Mouse (Mus musculus) hindbrain, embryonic 15.5 days (tissue): ENCODE measurements around the gene Gad2. TPM values are rescaled to one million over a fixed set of nuclear protein-coding genes. Genes with fewer than 3 reads are reported as not detected.

Source experiments
- ATAC-seq: fragments of 200-750 bp; cut with Nextera tagmentation; 2 replicates; pipeline ENCODE4 v1.8.0; 2017; ENCODE audit warnings: low read depth, moderate number of reproducible peaks, moderate TSS enrichment; ENCODE audit not compliant: low FRiP score
- H3K27ac ChIP-seq: fragments of 300-500 bp; sonication (generic); replicated peaks from 2 replicates; pipeline ENCODE4 v1.5.1; 2015; ENCODE audit warnings: mild to moderate bottlenecking, inconsistent platforms
- H3K27me3 ChIP-seq: fragments of 300-500 bp; sonication (generic); 2 replicates; pipeline ENCODE4 v1.6.1; 2015; ENCODE audit warnings: control low read depth, inconsistent platforms
- H3K36me3 ChIP-seq: fragments of 300-500 bp; sonication (generic); 2 replicates; pipeline ENCODE4 v1.6.1; 2015; ENCODE audit warnings: control low read depth, inconsistent platforms
- H3K4me1 ChIP-seq: fragments of 300-500 bp; sonication (generic); replicated peaks from 2 replicates; pipeline ENCODE4 v1.6.1; 2015; ENCODE audit warnings: control low read depth, inconsistent platforms
- H3K4me2 ChIP-seq: fragments of 300-500 bp; sonication (generic); 2 replicates; pipeline ENCODE4 v1.6.1; 2015; ENCODE audit warnings: moderate library complexity, mild to moderate bottlenecking, inconsistent platforms
- H3K4me3 ChIP-seq: fragments of 300-500 bp; sonication (generic); 2 replicates; pipeline ENCODE4 v1.5.1; 2015; ENCODE audit warnings: mild to moderate bottlenecking, inconsistent platforms
- H3K9ac ChIP-seq: fragments of 300-500 bp; sonication (generic); 2 replicates; pipeline ENCODE4 v1.6.1; 2015; ENCODE audit warnings: inconsistent platforms
- H3K9me3 ChIP-seq: fragments of 300-500 bp; sonication (generic); 2 replicates; pipeline ENCODE4 v1.6.1; 2016; ENCODE audit warnings: control low read depth, inconsistent platforms
- WGBS: fragments of 180-500 bp; shearing (Covaris S2); methylation state at CpG from one replicate; pipeline ENCODE4 v1.1.7; 2015; 5-methylcytosine and 5-hydroxymethylcytosine counted together
- microRNA-seq: library from miRNA; unstranded; fragments of <30 nt; microRNA quantifications from one replicate; pipeline ENCODE4, GENCODE M21; 2016
- polyA plus RNA-seq: library from polyadenylated mRNA; unstranded; fragments of >200 nt; fragmentation: Nextera tagmentation; extraction: Ambion mirVana; gene quantifications from 2 replicates; pipeline ENCODE4 v1.2.1, GENCODE M21; 2015

The Gad2 gene
- polyA plus RNA-seq, 1 experiment from 2014 or later: 41.7 TPM

- no peaks in the 10 kb centered on the region for H3K36me3 ChIP-seq
- H3K27me3 ChIP-seq: no peaks in the 10 kb centered on the region
- no peak overlapping the region for H3K27ac ChIP-seq
- no peak overlapping the region for H3K9ac ChIP-seq
- no peaks in the 10 kb centered on the region for H3K9me3 ChIP-seq
- no peaks in the 10 kb centered on the region for H3K4me1 ChIP-seq
- no peak overlapping the region for H3K4me2 ChIP-seq
- ATAC-seq: no peak
- WGBS: 82% methylated on average over 2 of the region's 2 CpGs
- H3K4me3 ChIP-seq: no peak overlapping the region
These were observed 114.1 kb downstream of the Gad2 start for GRCm38 (mm10) chr2:22736134-22736533.

- Histone ChIP-seq H3K27me3 (no peaks in the 10 kb centered on the region), H3K4me2 (no peak overlapping the region), H3K9ac (no peak overlapping the region), H3K27ac (no peak overlapping the region), H3K9me3 (no peaks in the 10 kb centered on the region), H3K36me3 (no peaks in the 10 kb centered on the region), H3K4me3 (no peak overlapping the region), H3K4me1 (0 out of 2 replicates have a peak, but pooled peaks cover 3% of the 10 kb centered on the region)
- no peak for ATAC-seq
- WGBS: 53% methylated on average over 1 of the region's 1 CpGs
These were observed 117.4 kb downstream of the Gad2 start for GRCm38 (mm10) chr2:22739369-22739768.

GRCm38 (mm10) chr2:22740441-22740840 lies 118.4 kb downstream of the Gad2 start:
- H3K36me3 ChIP-seq: no peaks in the 10 kb centered on the region
- H3K9ac ChIP-seq: no peak overlapping the region
- H3K4me1 ChIP-seq: 0 out of 2 replicates have a peak, but pooled peaks cover 3% of the 10 kb centered on the region
- no peak overlapping the region for H3K27ac ChIP-seq
- no peak overlapping the region for H3K4me2 ChIP-seq
- H3K27me3 ChIP-seq: no peaks in the 10 kb centered on the region
- H3K4me3 ChIP-seq: no peak overlapping the region
- H3K9me3 ChIP-seq: no peaks in the 10 kb centered on the region
- no peak for ATAC-seq
- 79% methylated on average over 1 of the region's 1 CpGs for WGBS

- no peak overlapping the region for H3K27ac ChIP-seq
- no peaks in the 10 kb centered on the region for H3K36me3 ChIP-seq
- ATAC-seq: no peak
- 65% methylated on average over 3 of the region's 3 CpGs for WGBS
- no peak overlapping the region for H3K4me2 ChIP-seq
- no peak overlapping the region for H3K4me3 ChIP-seq
- H3K9ac ChIP-seq: no peak overlapping the region
- no peaks in the 10 kb centered on the region for H3K27me3 ChIP-seq
- 0 out of 2 replicates have a peak, but pooled peaks cover 3% of the 10 kb centered on the region for H3K4me1 ChIP-seq
- H3K9me3 ChIP-seq: no peaks in the 10 kb centered on the region
These were observed 119.2 kb downstream of the Gad2 start for GRCm38 (mm10) chr2:22741222-22741621.

Small RNA genes lying within 50 kb of the gene (microRNA-seq; reads per million reads assigned to microRNA genes)
- gene Gm23636 (not detected), gene Mir3967 (not detected)

Other genes with a start within 250 kb of the Gad2 start
- 1.1 and 1.3 TPM in 2 replicates for gene Apbb1ip, start 151.9 kb downstream of the Gad2 start, polyA plus RNA-seq